Mouse (Mus musculus) embryonic fibroblast, embryonic 13.5 days (primary cell): ENCODE data around the gene Gorab.

Source experiments
- CTCF ChIP-seq: IDR thresholded peaks from 2 replicates; pipeline ENCODE4 v1.5.1; 2011; ENCODE audit warnings: mild to moderate bottlenecking, control low read depth, low read length, moderate library complexity, borderline replicate concordance; ENCODE audit not compliant: insufficient read depth
- POLR2A ChIP-seq: IDR thresholded peaks from 2 replicates; pipeline ENCODE4 v1.6.1; 2011; ENCODE audit warnings: low read depth, mild to moderate bottlenecking, control low read depth, low read length, moderate library complexity

- TF ChIP-seq CTCF = no peak
- TF ChIP-seq POLR2A = no peak
These were observed 43.9 kb downstream of the Gorab start for GRCm38 (mm10) chr1:163359521-163359920.
